Comparison of ENCODE assay signal across 20 mouse cellular contexts in genomic region chr2:63925721-63926235, GRCm38 (mm10).
DNase-seq lines count a peak whose midpoint lies in the region; ATAC-seq and TF ChIP-seq lines count a peak whose summit lies in the region.
"Had no signal": no experiment of that assay in that cellular context is flagged by ENCODE, and none has a peak within 500 bp of the region (broad histone marks: within the 10 kb centered on the region; RNA-seq: fewer than 3 reads in every experiment).

No protein-coding gene starts in this region.

- 82% methylated on average over 4 of the region's 4 CpGs for WGBS in embryonic facial prominence, embryonic 14.5 days
- WGBS in embryonic facial prominence, embryonic 10.5 days, result 79% methylated on average over 4 of the region's 4 CpGs
- 83% methylated on average over 4 of the region's 4 CpGs for WGBS in kidney, embryonic 14.5 days
- 61% methylated on average over 4 of the region's 4 CpGs for WGBS in midbrain, embryonic 10.5 days
- 71% methylated on average over 4 of the region's 4 CpGs for WGBS in midbrain, embryonic 13.5 days

- H3K36me3 ChIP-seq in embryonic facial prominence, embryonic 14.5 days (ENCODE audit: control insufficient read depth, insufficient read depth, low read length), result no peaks in the 10 kb centered on the region
- no peaks in the 10 kb centered on the region for H3K36me3 ChIP-seq in embryonic facial prominence, embryonic 10.5 days (replicated peaks)
- no peaks in the 10 kb centered on the region for H3K36me3 ChIP-seq in kidney, embryonic 14.5 days (ENCODE audit: control insufficient read depth, insufficient read depth, low read length)
- no peaks in the 10 kb centered on the region for H3K36me3 ChIP-seq in midbrain, embryonic 10.5 days
- H3K36me3 ChIP-seq in midbrain, embryonic 13.5 days, result no peaks in the 10 kb centered on the region
- H3K36me3 ChIP-seq: hindbrain, embryonic 12.5 days; neural tube, embryonic 12.5 days had no signal

- H3K9ac ChIP-seq in embryonic facial prominence, embryonic 14.5 days (ENCODE audit: low read depth, low read length), result no peak overlapping the region
- no peak overlapping the region for H3K9ac ChIP-seq in kidney, embryonic 14.5 days (ENCODE audit: low read depth, low read length)
- no peak overlapping the region for H3K9ac ChIP-seq in midbrain, embryonic 13.5 days (replicated peaks)
- H3K9ac ChIP-seq: forebrain, embryonic 13.5 days; hindbrain, embryonic 12.5 days; lung, embryonic 14.5 days; neural tube, embryonic 12.5 days had no signal

- no peaks in the 10 kb centered on the region for H3K4me1 ChIP-seq in embryonic facial prominence, embryonic 14.5 days (ENCODE audit: control insufficient read depth, insufficient read depth, low read length)
- peaks cover 26% of the 10 kb centered on the region for H3K4me1 ChIP-seq in embryonic facial prominence, embryonic 10.5 days
- no peaks in the 10 kb centered on the region for H3K4me1 ChIP-seq in kidney, embryonic 14.5 days (ENCODE audit: control insufficient read depth, insufficient read depth, low read length)
- peaks cover 29% of the 10 kb centered on the region for H3K4me1 ChIP-seq in midbrain, embryonic 10.5 days
- H3K4me1 ChIP-seq in midbrain, embryonic 13.5 days (replicated peaks), result peaks cover 19% of the 10 kb centered on the region
- H3K4me1 ChIP-seq: hindbrain, embryonic 12.5 days; megakaryocyte, embryonic 14.5 days; neural tube, embryonic 12.5 days had no signal

- no peak overlapping the region for H3K4me2 ChIP-seq in embryonic facial prominence, embryonic 14.5 days (ENCODE audit: low read depth, low read length)
- H3K4me2 ChIP-seq in kidney, embryonic 14.5 days (replicated peaks; ENCODE audit: low read depth, low read length), result no peak overlapping the region
- H3K4me2 ChIP-seq in midbrain, embryonic 13.5 days (replicated peaks), result no peak overlapping the region
- H3K4me2 ChIP-seq: forebrain, embryonic 13.5 days; hindbrain, embryonic 12.5 days; lung, embryonic 14.5 days; neural tube, embryonic 12.5 days had no signal

- ATAC-seq in embryonic facial prominence, embryonic 14.5 days (ENCODE audit: low read depth), result no peak
- ATAC-seq in kidney, embryonic 14.5 days (ENCODE audit: low FRiP score, low TSS enrichment), result no peak
- no peak for ATAC-seq in midbrain, embryonic 13.5 days
- ATAC-seq: forebrain, embryonic 13.5 days had no signal

- no peak overlapping the region for H3K4me3 ChIP-seq in embryonic facial prominence, embryonic 14.5 days (ENCODE audit: low read depth, low read length)
- H3K4me3 ChIP-seq in embryonic facial prominence, embryonic 10.5 days, result no peak overlapping the region
- no peak overlapping the region for H3K4me3 ChIP-seq in kidney, embryonic 14.5 days (ENCODE audit: low read length)
- H3K4me3 ChIP-seq in midbrain, embryonic 10.5 days, result no peak overlapping the region
- H3K4me3 ChIP-seq in midbrain, embryonic 13.5 days (replicated peaks), result no peak overlapping the region
- no peak overlapping the region for H3K4me3 ChIP-seq in layer of hippocampus, adult 2 months
- H3K4me3 ChIP-seq: forebrain, embryonic 13.5 days; hindbrain, embryonic 12.5 days; megakaryocyte, embryonic 14.5 days; neural tube, embryonic 12.5 days had no signal

- no peaks in the 10 kb centered on the region for H3K27me3 ChIP-seq in embryonic facial prominence, embryonic 14.5 days (replicated peaks; ENCODE audit: control insufficient read depth, insufficient read depth, low read length)
- no peaks in the 10 kb centered on the region for H3K27me3 ChIP-seq in embryonic facial prominence, embryonic 10.5 days (replicated peaks; ENCODE audit: low read depth, poor library complexity, severe bottlenecking)
- H3K27me3 ChIP-seq in kidney, embryonic 14.5 days (ENCODE audit: control insufficient read depth, insufficient read depth, low read length), result no peaks in the 10 kb centered on the region
- no peaks in the 10 kb centered on the region for H3K27me3 ChIP-seq in midbrain, embryonic 10.5 days (ENCODE audit: low read depth, poor library complexity, severe bottlenecking)
- no peaks in the 10 kb centered on the region for H3K27me3 ChIP-seq in midbrain, embryonic 13.5 days
- H3K27me3 ChIP-seq: CH12.LX; forebrain, embryonic 13.5 days; hindbrain, embryonic 12.5 days; megakaryocyte, embryonic 14.5 days; neural tube, embryonic 12.5 days had no signal

- H3K27ac ChIP-seq in embryonic facial prominence, embryonic 14.5 days (replicated peaks; ENCODE audit: low read depth, low read length), result no peak overlapping the region
- no peak overlapping the region for H3K27ac ChIP-seq in embryonic facial prominence, embryonic 10.5 days (replicated peaks)
- H3K27ac ChIP-seq in kidney, embryonic 14.5 days (ENCODE audit: low read depth, low read length), result no peak overlapping the region
- peak overlapping the region; percentile 63 for H3K27ac ChIP-seq in midbrain, embryonic 10.5 days (replicated peaks)
- H3K27ac ChIP-seq in midbrain, embryonic 13.5 days, result no peak overlapping the region
- H3K27ac ChIP-seq in layer of hippocampus, adult 2 months, result no peak overlapping the region
- H3K27ac ChIP-seq: forebrain, embryonic 13.5 days; hindbrain, embryonic 12.5 days; neural tube, embryonic 12.5 days had no signal

- no peaks in the 10 kb centered on the region for H3K9me3 ChIP-seq in embryonic facial prominence, embryonic 14.5 days (ENCODE audit: control insufficient read depth, low read length)
- H3K9me3 ChIP-seq in embryonic facial prominence, embryonic 10.5 days, result no peaks in the 10 kb centered on the region
- H3K9me3 ChIP-seq in kidney, embryonic 14.5 days (ENCODE audit: control insufficient read depth, low read length), result no peaks in the 10 kb centered on the region
- H3K9me3 ChIP-seq in midbrain, embryonic 10.5 days (replicated peaks), result no peaks in the 10 kb centered on the region
- H3K9me3 ChIP-seq in midbrain, embryonic 13.5 days, result no peaks in the 10 kb centered on the region
- H3K9me3 ChIP-seq: forebrain, embryonic 13.5 days; hindbrain, embryonic 12.5 days; megakaryocyte, embryonic 14.5 days; neural tube, embryonic 12.5 days had no signal

- no peak; the same call in 1 of the 2 replicates for TF ChIP-seq CTCF in layer of hippocampus, adult 2 months (conservative IDR thresholded peaks at IDR 0.05)

- peak; percentile 8 for DNase-seq in embryonic facial prominence, embryonic 14.5 days (ENCODE audit: low spot score)
- DNase-seq in embryonic facial prominence, embryonic 10.5 days (ENCODE audit: low spot score), result no peak
- DNase-seq in kidney, adult 18-20 months, result peak; percentile 11
- DNase-seq in midbrain, embryonic 10.5 days (ENCODE audit: low spot score), result no peak
- no peak for DNase-seq in urinary bladder, adult 18-20 months (ENCODE audit: low spot score in 2 of 2)
- no peak for DNase-seq in layer of hippocampus, adult 2 months (ENCODE audit: low spot score in 2 of 2)
- DNase-seq: adrenal gland, adult 8-10 months; cerebellum, postnatal 10 days; gastrocnemius, postnatal 36 days; layer of hippocampus, adult 9-11 months; lung, embryonic 14.5 days; spleen, adult 18-20 months; thymus, adult 2 months had no signal

Comparison
In these comparisons a context has a peak if more than half of its experiments do, and no peak if none do; other contexts are left out.
1. DNase-seq: peak in embryonic facial prominence, embryonic 14.5 days (single experiment) and kidney, adult 18-20 months (single experiment); none in embryonic facial prominence, embryonic 10.5 days (single experiment), midbrain, embryonic 10.5 days (single experiment), urinary bladder, adult 18-20 months (0 of 2) and layer of hippocampus, adult 2 months (0 of 2).